ENCODE assay signal across 7 mouse cellular contexts in the genomic region with DNA sequence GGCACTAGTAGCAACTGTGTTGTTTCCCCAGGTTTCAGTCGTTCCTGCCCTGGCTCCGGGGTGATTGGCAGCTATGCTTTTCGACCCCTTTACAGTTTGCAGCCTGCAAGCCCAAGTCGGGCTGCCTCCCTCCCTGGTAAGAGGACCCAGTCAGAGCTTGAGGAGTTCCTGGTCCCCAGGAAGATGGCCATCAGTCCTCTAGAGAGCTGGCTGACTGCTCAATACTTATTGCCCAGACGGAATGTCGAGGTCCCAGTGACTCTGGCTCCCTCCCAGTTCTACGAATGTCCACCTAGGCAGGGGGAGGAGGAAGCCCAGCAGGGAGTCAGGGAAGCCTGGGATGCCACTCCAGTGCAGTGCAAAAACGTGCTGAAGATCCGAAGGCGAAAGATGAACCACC. TPM values are rescaled to one million over a fixed set of nuclear protein-coding genes. Genes with fewer than 3 reads are reported as not detected.
DNase-seq lines count a peak whose midpoint lies in the region; ATAC-seq and TF ChIP-seq lines count a peak whose summit lies in the region.

No protein-coding gene starts in this region.

- ATAC-seq in lung, embryonic 15.5 days (ENCODE audit: borderline replicate concordance, extremely low read depth, low FRiP score, low TSS enrichment) = no peak
- ATAC-seq in intestine, postnatal 0 days = no peak

- WGBS in lung, embryonic 15.5 days = 45% methylated on average over 10 of the region's 10 CpGs
- WGBS in forebrain, embryonic 10.5 days = 58% methylated on average over 10 of the region's 10 CpGs
- WGBS in intestine, postnatal 0 days = 42% methylated on average over 10 of the region's 10 CpGs
- 49% methylated on average over 10 of the region's 10 CpGs for WGBS in olfactory bulb, adult 2 months

- no peaks in the 10 kb centered on the region for H3K9me3 ChIP-seq in lung, embryonic 15.5 days
- H3K9me3 ChIP-seq in forebrain, embryonic 10.5 days = no peaks in the 10 kb centered on the region; the same call in 1 of the 2 replicates
- H3K9me3 ChIP-seq in intestine, postnatal 0 days (ENCODE audit: control insufficient read depth) = no peaks in the 10 kb centered on the region

- no peak for DNase-seq in lung, postnatal 36 days
- no peak for DNase-seq in forebrain, embryonic 10.5 days (ENCODE audit: extremely low spot score, low spot score)
- no peak for DNase-seq in frontal cortex, postnatal 25 days (ENCODE audit: low spot score in 2 of 2)
- no peak for DNase-seq in adrenal gland, adult 2 months

- peaks cover 15% of the 10 kb centered on the region for H3K36me3 ChIP-seq in lung, embryonic 15.5 days
- H3K36me3 ChIP-seq in forebrain, embryonic 10.5 days (replicated peaks) = peaks cover 42% of the 10 kb centered on the region
- H3K36me3 ChIP-seq in intestine, postnatal 0 days (ENCODE audit: control insufficient read depth, insufficient read depth) = 0 out of 2 replicates have a peak, but pooled peaks cover 13% of the 10 kb centered on the region

- no peak for TF ChIP-seq POLR2A in olfactory bulb, adult 2 months (IDR thresholded peaks at IDR 0.05; ENCODE audit: insufficient read depth, low read depth, low read length)

- H3K4me2 ChIP-seq in lung, embryonic 15.5 days = peak overlapping the region; percentile 93
- peak overlapping the region; percentile 87 for H3K4me2 ChIP-seq in intestine, postnatal 0 days (replicated peaks; ENCODE audit: low read depth)

- TF ChIP-seq CTCF in intestine, postnatal 0 days (IDR thresholded peaks at IDR 0.05; ENCODE audit: low read depth) = no peak
- TF ChIP-seq CTCF in olfactory bulb, adult 2 months (IDR thresholded peaks at IDR 0.05; ENCODE audit: insufficient read depth, low read depth, low read length) = no peak

- peak overlapping the region; percentile 85 for H3K4me3 ChIP-seq in lung, embryonic 15.5 days
- peak overlapping the region; percentile 81 for H3K4me3 ChIP-seq in forebrain, embryonic 10.5 days
- H3K4me3 ChIP-seq in intestine, postnatal 0 days (ENCODE audit: low read depth, low read length) = peak overlapping the region; percentile 88
- H3K4me3 ChIP-seq in olfactory bulb, adult 2 months (ENCODE audit: insufficient read depth, low read depth, low read length) = peak overlapping the region; percentile 70

- no peak overlapping the region for H3K27ac ChIP-seq in lung, embryonic 15.5 days
- peak overlapping the region; percentile 89 for H3K27ac ChIP-seq in forebrain, embryonic 10.5 days
- H3K27ac ChIP-seq in intestine, postnatal 0 days (ENCODE audit: low read depth, low read length) = peak overlapping the region; percentile 84; the same call in 1 of the 2 replicates
- H3K27ac ChIP-seq in olfactory bulb, adult 2 months (ENCODE audit: insufficient read depth, low read depth, low read length) = no peak overlapping the region

- peak overlapping the region; percentile 78 for H3K9ac ChIP-seq in lung, embryonic 15.5 days
- peak overlapping the region; percentile 81 for H3K9ac ChIP-seq in intestine, postnatal 0 days (ENCODE audit: low read depth, low read length)

- peaks cover 35% of the 10 kb centered on the region for H3K4me1 ChIP-seq in lung, embryonic 15.5 days
- peaks cover 29% of the 10 kb centered on the region for H3K4me1 ChIP-seq in forebrain, embryonic 10.5 days
- 0 out of 2 replicates have a peak, but pooled peaks cover 3% of the 10 kb centered on the region for H3K4me1 ChIP-seq in intestine, postnatal 0 days (replicated peaks; ENCODE audit: control insufficient read depth, insufficient read depth, low read length)
- peaks cover 15% of the 10 kb centered on the region for H3K4me1 ChIP-seq in olfactory bulb, adult 2 months (ENCODE audit: control insufficient read depth, insufficient read depth, low read length)

- H3K27me3 ChIP-seq in lung, embryonic 15.5 days = no peaks in the 10 kb centered on the region
- no peaks in the 10 kb centered on the region for H3K27me3 ChIP-seq in forebrain, embryonic 10.5 days (ENCODE audit: poor library complexity, severe bottlenecking)
- no peaks in the 10 kb centered on the region for H3K27me3 ChIP-seq in intestine, postnatal 0 days (replicated peaks; ENCODE audit: control insufficient read depth, insufficient read depth, low read length)

RNA-seq across cellular contexts. Expression of gene Aurkaip1, which starts 1.2 kb away (rescaled TPM):
- 143 and 146 TPM in 2 replicates for polyA plus RNA-seq in lung, embryonic 15.5 days (2015; fragmentation: Nextera tagmentation; extraction: Ambion mirVana)
- 165 and 172 TPM in 2 replicates for polyA plus RNA-seq in forebrain, embryonic 10.5 days (2016; fragmentation: Nextera tagmentation; extraction: Ambion mirVana)
- polyA plus RNA-seq in intestine, postnatal 0 days (2015; fragmentation: Nextera tagmentation; extraction: Ambion mirVana) = 152 and 153 TPM in 2 replicates
- polyA plus RNA-seq in olfactory bulb, adult 2 months (2012; ENCODE audit: insufficient read depth, insufficient read length, low replicate concordance, missing spikeins) = not detected in 2 replicates
- 100 to 1,000 TPM; 155 to 164 TPM for total RNA-seq in adrenal gland, adult 2 months (2021)
- 276 and 293 TPM in 2 replicates for polyA plus RNA-seq in adrenal gland, adult 2 months (2012; rRNA removed)

RNA-seq across cellular contexts. Expression of gene Mxra8, which starts 7.2 kb away (rescaled TPM):
- 194 and 223 TPM in 2 replicates for polyA plus RNA-seq in lung, embryonic 15.5 days (2015; fragmentation: Nextera tagmentation; extraction: Ambion mirVana)
- polyA plus RNA-seq in forebrain, embryonic 10.5 days (2016; fragmentation: Nextera tagmentation; extraction: Ambion mirVana) = 37.6 and 39.4 TPM in 2 replicates
- polyA plus RNA-seq in intestine, postnatal 0 days (2015; fragmentation: Nextera tagmentation; extraction: Ambion mirVana) = 38.5 and 39.9 TPM in 2 replicates
- polyA plus RNA-seq in olfactory bulb, adult 2 months (2012; ENCODE audit: insufficient read depth, insufficient read length, low replicate concordance, missing spikeins) = not detected in 2 replicates
- 10 to 100 TPM; 36.9 to 55.5 TPM for total RNA-seq in adrenal gland, adult 2 months (2021)
- polyA plus RNA-seq in adrenal gland, adult 2 months (2012; rRNA removed) = 164 and 185 TPM in 2 replicates

RNA-seq across cellular contexts. Expression of gene Dvl1, which starts 14.9 kb away (rescaled TPM):
- 14.0 and 14.7 TPM in 2 replicates for polyA plus RNA-seq in lung, embryonic 15.5 days (2015; fragmentation: Nextera tagmentation; extraction: Ambion mirVana)
- 4.6 and 5.3 TPM in 2 replicates for polyA plus RNA-seq in forebrain, embryonic 10.5 days (2016; fragmentation: Nextera tagmentation; extraction: Ambion mirVana)
- polyA plus RNA-seq in intestine, postnatal 0 days (2015; fragmentation: Nextera tagmentation; extraction: Ambion mirVana) = 6.3 and 6.5 TPM in 2 replicates
- polyA plus RNA-seq in olfactory bulb, adult 2 months (2012; ENCODE audit: insufficient read depth, insufficient read length, low replicate concordance, missing spikeins) = not detected in 2 replicates
- total RNA-seq in adrenal gland, adult 2 months (2021) = 10 to 100 TPM; 58.1 to 66.7 TPM
- polyA plus RNA-seq in adrenal gland, adult 2 months (2012; rRNA removed) = 187 and 202 TPM in 2 replicates

RNA-seq across cellular contexts. Expression of gene Ccnl2, which starts 20.0 kb away (rescaled TPM):
- 152 and 169 TPM in 2 replicates for polyA plus RNA-seq in lung, embryonic 15.5 days (2015; fragmentation: Nextera tagmentation; extraction: Ambion mirVana)
- polyA plus RNA-seq in forebrain, embryonic 10.5 days (2016; fragmentation: Nextera tagmentation; extraction: Ambion mirVana) = 166 and 168 TPM in 2 replicates
- 54.7 and 65.1 TPM in 2 replicates for polyA plus RNA-seq in intestine, postnatal 0 days (2015; fragmentation: Nextera tagmentation; extraction: Ambion mirVana)
- polyA plus RNA-seq in olfactory bulb, adult 2 months (2012; ENCODE audit: insufficient read depth, insufficient read length, low replicate concordance, missing spikeins) = 186 and 258 TPM in 2 replicates
- 100 to 1,000 TPM in 1 of 2 experiments, 10 to 100 TPM in 1; 70.2 to 118 TPM for total RNA-seq in adrenal gland, adult 2 months (2021)
- polyA plus RNA-seq in adrenal gland, adult 2 months (2012; rRNA removed) = 56.0 and 58.2 TPM in 2 replicates

RNA-seq across cellular contexts. Expression of gene Mrpl20, which starts 29.6 kb away (rescaled TPM):
- polyA plus RNA-seq in lung, embryonic 15.5 days (2015; fragmentation: Nextera tagmentation; extraction: Ambion mirVana) = 193 and 228 TPM in 2 replicates
- 253 and 258 TPM in 2 replicates for polyA plus RNA-seq in forebrain, embryonic 10.5 days (2016; fragmentation: Nextera tagmentation; extraction: Ambion mirVana)
- polyA plus RNA-seq in intestine, postnatal 0 days (2015; fragmentation: Nextera tagmentation; extraction: Ambion mirVana) = 203 and 212 TPM in 2 replicates
- not detected in 2 replicates for polyA plus RNA-seq in olfactory bulb, adult 2 months (2012; ENCODE audit: insufficient read depth, insufficient read length, low replicate concordance, missing spikeins)
- 100 to 1,000 TPM; 122 to 141 TPM for total RNA-seq in adrenal gland, adult 2 months (2021)
- 42.1 and 65.2 TPM in 2 replicates for polyA plus RNA-seq in adrenal gland, adult 2 months (2012; rRNA removed)

Comparison
In these comparisons a context has a peak if more than half of its experiments do, and no peak if none do; other contexts are left out.
1. H3K27ac ChIP-seq: peak in forebrain, embryonic 10.5 days (single experiment) and intestine, postnatal 0 days (single experiment); none in lung, embryonic 15.5 days (single experiment) and olfactory bulb, adult 2 months (single experiment).
2. RNA of gene Mxra8, which starts 7.2 kb away (polyA plus RNA-seq): 194 to 223 TPM in lung, embryonic 15.5 days, 164 to 185 TPM in adrenal gland, adult 2 months, 38.5 to 39.9 TPM in intestine, postnatal 0 days and 37.6 to 39.4 TPM in forebrain, embryonic 10.5 days; not detected in olfactory bulb, adult 2 months; every median in the first group is over 10 times any median in the second.
3. Peak in every context shown above with its lines, with median percentiles within 50 percentile points of each other: H3K4me3 ChIP-seq.